8 mouse cellular contexts compared by ENCODE assay signal in genomic region chr1:59833723-59834122, GRCm38 (mm10).
DNase-seq lines count a peak whose midpoint lies in the region; ATAC-seq and TF ChIP-seq lines count a peak whose summit lies in the region.

No protein-coding gene starts in this region.

- peaks cover 3% of the 10 kb centered on the region; the same call in 1 of the 2 replicates for H3K4me1 ChIP-seq in midbrain, embryonic 10.5 days
- no peaks in the 10 kb centered on the region for H3K4me1 ChIP-seq in midbrain, embryonic 11.5 days (ENCODE audit: control insufficient read depth, insufficient read depth, low read length)
- no peaks in the 10 kb centered on the region; the same call in 1 of the 2 replicates for H3K4me1 ChIP-seq in heart, embryonic 15.5 days (replicated peaks)
- H3K4me1 ChIP-seq in liver, embryonic 14.5 days (replicated peaks; ENCODE audit: control insufficient read depth in 2 of 2, insufficient read depth in 2 of 2, low read length in 1 of 2): peaks cover 0 to 4% of the 10 kb centered on the region in 2 experiments; a peak in 1 of 4 replicates

- H3K4me2 ChIP-seq in midbrain, embryonic 11.5 days: no peak overlapping the region
- H3K4me2 ChIP-seq in heart, embryonic 15.5 days: no peak overlapping the region
- H3K4me2 ChIP-seq in liver, embryonic 14.5 days (ENCODE audit: low read depth): no peak overlapping the region

- H3K9ac ChIP-seq in midbrain, embryonic 11.5 days (ENCODE audit: low read length): no peak overlapping the region
- H3K9ac ChIP-seq in heart, embryonic 15.5 days: no peak overlapping the region
- H3K9ac ChIP-seq in liver, embryonic 14.5 days (replicated peaks): no peak overlapping the region

- no peak overlapping the region for H3K4me3 ChIP-seq in midbrain, embryonic 10.5 days
- no peak overlapping the region for H3K4me3 ChIP-seq in midbrain, embryonic 11.5 days (ENCODE audit: low read depth, low read length)
- no peak overlapping the region for H3K4me3 ChIP-seq in heart, embryonic 15.5 days
- H3K4me3 ChIP-seq in liver, embryonic 14.5 days (ENCODE audit: insufficient read depth in 1 of 2, low read depth in 2 of 2, low read length in 2 of 2): no peak overlapping the region

- H3K27me3 ChIP-seq in midbrain, embryonic 10.5 days (ENCODE audit: low read depth, poor library complexity, severe bottlenecking): no peaks in the 10 kb centered on the region
- H3K27me3 ChIP-seq in midbrain, embryonic 11.5 days (ENCODE audit: control insufficient read depth, insufficient read depth, low read length): no peaks in the 10 kb centered on the region
- H3K27me3 ChIP-seq in heart, embryonic 15.5 days: no peaks in the 10 kb centered on the region
- H3K27me3 ChIP-seq in liver, embryonic 14.5 days (ENCODE audit: control insufficient read depth, insufficient read depth, low read length): no peaks in the 10 kb centered on the region

- DNase-seq in midbrain, embryonic 10.5 days (ENCODE audit: low spot score): peak; percentile 28
- DNase-seq in midbrain, embryonic 11.5 days (ENCODE audit: low spot score, missing footprints): no peak
- DNase-seq in kidney, postnatal 10 days: peak; percentile 66
- DNase-seq in liver, embryonic 14.5 days (ENCODE audit: low read depth in 3 of 3, low spot score in 3 of 3): peak in 2 of 3 experiments; percentile 7 to 12
- peak; percentile 10 for DNase-seq in right cerebral cortex, postnatal 25 days
- DNase-seq in gastrocnemius, postnatal 25 days: no peak
- no peak for DNase-seq in thymus, postnatal 10 days (ENCODE audit: low spot score in 2 of 2)

- no peaks in the 10 kb centered on the region for H3K9me3 ChIP-seq in midbrain, embryonic 10.5 days (replicated peaks)
- no peaks in the 10 kb centered on the region for H3K9me3 ChIP-seq in midbrain, embryonic 11.5 days (ENCODE audit: control insufficient read depth, low read length)
- H3K9me3 ChIP-seq in heart, embryonic 15.5 days (replicated peaks): no peaks in the 10 kb centered on the region
- H3K9me3 ChIP-seq in liver, embryonic 14.5 days (ENCODE audit: control insufficient read depth, low read length): no peaks in the 10 kb centered on the region

- TF ChIP-seq CTCF in liver, embryonic 14.5 days (IDR thresholded peaks at IDR 0.05; ENCODE audit: low read depth): no peak

- no peak overlapping the region for H3K27ac ChIP-seq in midbrain, embryonic 10.5 days (replicated peaks)
- no peak overlapping the region for H3K27ac ChIP-seq in midbrain, embryonic 11.5 days (ENCODE audit: low read depth, low read length)
- 0 out of 2 replicates have a peak overlapping the region, but pooled peaks have one; percentile 37 for H3K27ac ChIP-seq in heart, embryonic 15.5 days
- no peak overlapping the region for H3K27ac ChIP-seq in liver, embryonic 14.5 days

- no peak for ATAC-seq in midbrain, embryonic 11.5 days (ENCODE audit: low FRiP score)
- peak; percentile 47; the same call in 1 of the 2 replicates for ATAC-seq in heart, embryonic 15.5 days (replicated peaks; ENCODE audit: insufficient number of reproducible peaks, insufficient read depth, low FRiP score, low read depth)
- peak; percentile 41; the same call in 1 of the 2 replicates for ATAC-seq in liver, embryonic 14.5 days (ENCODE audit: insufficient read depth)

- 32% methylated on average over 2 of the region's 2 CpGs for WGBS in midbrain, embryonic 10.5 days
- WGBS in midbrain, embryonic 11.5 days: 20% methylated on average over 2 of the region's 2 CpGs
- WGBS in heart, embryonic 15.5 days: 17% methylated on average over 2 of the region's 2 CpGs
- 28% methylated on average over 2 of the region's 2 CpGs for WGBS in liver, embryonic 14.5 days (ENCODE audit: insufficient replicate concordance)

- no peak for TF ChIP-seq EP300 in liver, embryonic 14.5 days (IDR thresholded peaks at IDR 0.05; ENCODE audit: low read depth)

- H3K36me3 ChIP-seq in midbrain, embryonic 10.5 days: 0 out of 2 replicates have a peak, but pooled peaks cover 4% of the 10 kb centered on the region
- H3K36me3 ChIP-seq in midbrain, embryonic 11.5 days (ENCODE audit: control insufficient read depth, insufficient read depth, low read length): no peaks in the 10 kb centered on the region
- no peaks in the 10 kb centered on the region for H3K36me3 ChIP-seq in heart, embryonic 15.5 days
- no peaks in the 10 kb centered on the region for H3K36me3 ChIP-seq in liver, embryonic 14.5 days (replicated peaks; ENCODE audit: control insufficient read depth, insufficient read depth, low read depth)

Comparison
In these comparisons a context has a peak if more than half of its experiments do, and no peak if none do; other contexts are left out.
1. DNase-seq: peak in midbrain, embryonic 10.5 days (single experiment), kidney, postnatal 10 days (single experiment), liver, embryonic 14.5 days (2 of 3) and right cerebral cortex, postnatal 25 days (single experiment); none in midbrain, embryonic 11.5 days (single experiment), gastrocnemius, postnatal 25 days (single experiment) and thymus, postnatal 10 days (0 of 2).